Mouse (Mus musculus) MEL (cell line): ENCODE results near the gene Gtf2i.

Source experiments
- CTCF ChIP-seq, 3 experiments: IDR thresholded peaks in 2 of 3; conservative IDR thresholded peaks in 1 of 3; 2 replicates each; pipeline ENCODE4 v1.5.1; 2011 to 2012; ENCODE audit warnings: low read length in 3 of 3, low read depth in 2 of 3, mild to moderate bottlenecking in 2 of 3, improper control_type of control experiment in 1 of 3, inconsistent platforms in 1 of 3, mixed read lengths in 1 of 3, moderate library complexity in 1 of 3; ENCODE audit not compliant: control insufficient read depth in 1 of 3, insufficient read depth in 1 of 3, poor library complexity in 1 of 3, severe bottlenecking in 1 of 3
- HCFC1 ChIP-seq: IDR thresholded peaks from 2 replicates; pipeline ENCODE4 v1.6.1; 2012; ENCODE audit warnings: low read depth, mild to moderate bottlenecking, inconsistent platforms, low read length, improper control_type of control experiment, moderate library complexity
- POLR2A ChIP-seq, 2 experiments: IDR thresholded peaks; 2 replicates each; pipeline ENCODE4 v1.6.1; 2011 to 2012; ENCODE audit warnings: low read length in 2 of 2, mild to moderate bottlenecking in 2 of 2, control low read depth in 1 of 2, improper control_type of control experiment in 1 of 2, low read depth in 1 of 2, moderate library complexity in 1 of 2; ENCODE audit not compliant: control insufficient read depth in 1 of 2, insufficient read depth in 1 of 2, poor library complexity in 1 of 2
- POLR2AphosphoS2 ChIP-seq: IDR thresholded peaks from 2 replicates; pipeline ENCODE4 v1.6.1; 2011; ENCODE audit warnings: low read length, improper control_type of control experiment
- USF2 ChIP-seq, 2 experiments: IDR thresholded peaks; 2 replicates each; pipeline ENCODE4 v1.6.1; 2011 to 2012; ENCODE audit warnings: improper control_type of control experiment in 2 of 2, low read length in 2 of 2, borderline replicate concordance in 1 of 2, inconsistent platforms in 1 of 2, low read depth in 1 of 2, mild to moderate bottlenecking in 1 of 2; ENCODE audit not compliant: insufficient read depth in 1 of 2

- TF ChIP-seq HCFC1 (no peak), POLR2AphosphoS2 (no peak), POLR2A (IDR thresholded peaks at IDR 0.05; ENCODE audit: control insufficient read depth in 1 of 2, insufficient read depth in 1 of 2, low read depth in 1 of 2, low read length in 2 of 2, poor library complexity in 1 of 2) (no peak), CTCF (IDR thresholded peaks at IDR 0.05 in 2 of 3, conservative IDR thresholded peaks at IDR 0.05 in 1 of 3; ENCODE audit: control insufficient read depth in 1 of 3, insufficient read depth in 1 of 3, low read depth in 2 of 3, low read length in 3 of 3, poor library complexity in 1 of 3, severe bottlenecking in 1 of 3) (no peak), USF2 (IDR thresholded peaks at IDR 0.05; ENCODE audit: borderline replicate concordance in 1 of 2, insufficient read depth in 1 of 2, low read depth in 1 of 2, low read length in 2 of 2) (no peak)
Measured at GRCm38 (mm10) chr5:134269751-134270150, 44.8 kb downstream of the Gtf2i start.
